Mouse (Mus musculus) midbrain, embryonic 14.5 days (tissue): Measurements from ENCODE around the gene Gm49403. TPM values are rescaled to one million over a fixed set of nuclear protein-coding genes. Genes with fewer than 3 reads are reported as not detected.
A peak's percentile ranks its signal among the peaks of the same experiment; 100 is the strongest.
"Not testable (repeated sequence)": the region's sequence is repeated elsewhere in the genome, so short reads cannot be mapped to it uniquely, and the experiment has no call there.

Experiments used
- ATAC-seq: fragments of 200-750 bp; cut with Nextera tagmentation; 2 replicates; pipeline ENCODE4 v1.8.0; 2017; ENCODE audit warnings: moderate number of reproducible peaks, moderate library complexity; ENCODE audit not compliant: low FRiP score, low TSS enrichment
- DNase-seq: peaks from one replicate; pipeline ENCODE4 v3.0.0-alpha.2; 2015
- H3K27ac ChIP-seq: fragments of 300-500 bp; sonication (generic); replicated peaks from 2 replicates; pipeline ENCODE4 v1.5.1; 2014; ENCODE audit warnings: mild to moderate bottlenecking, low read depth, low read length, moderate library complexity
- H3K27me3 ChIP-seq: fragments of 300-500 bp; sonication (generic); 2 replicates; pipeline ENCODE4 v1.6.1; 2014; ENCODE audit warnings: low read length, control low read depth, mixed read lengths; ENCODE audit not compliant: control insufficient read depth, insufficient read depth
- H3K36me3 ChIP-seq: fragments of 300-500 bp; sonication (generic); 2 replicates; pipeline ENCODE4 v1.6.1; 2014; ENCODE audit warnings: low read length, control low read depth; ENCODE audit not compliant: control insufficient read depth, insufficient read depth
- H3K4me1 ChIP-seq: fragments of 300-500 bp; sonication (generic); 2 replicates; pipeline ENCODE4 v1.6.1; 2014; ENCODE audit warnings: mild to moderate bottlenecking, antibody characterized with exemption, low read length, control low read depth; ENCODE audit not compliant: control insufficient read depth, insufficient read depth
- H3K4me2 ChIP-seq: fragments of 300-500 bp; sonication (generic); 2 replicates; pipeline ENCODE4 v1.6.1; 2014; ENCODE audit warnings: mild to moderate bottlenecking, low read length, moderate library complexity
- H3K4me3 ChIP-seq: fragments of 300-500 bp; sonication (generic); replicated peaks from 2 replicates; pipeline ENCODE4 v1.5.1; 2014; ENCODE audit warnings: low read depth, low read length
- H3K9ac ChIP-seq: fragments of 300-500 bp; sonication (generic); replicated peaks from 2 replicates; pipeline ENCODE4 v1.6.1; 2014; ENCODE audit warnings: mild to moderate bottlenecking, low read length, moderate library complexity
- H3K9me3 ChIP-seq: fragments of 300-500 bp; sonication (generic); 2 replicates; pipeline ENCODE4 v1.6.1; 2016; ENCODE audit warnings: low read length, control low read depth, mixed read lengths; ENCODE audit not compliant: control insufficient read depth
- WGBS: fragments of 180-500 bp; shearing (Covaris S2); extraction: QIAGEN DNeasy Blood & Tissue Kit; methylation state at CpG from one replicate; pipeline ENCODE4 v1.1.7; 2014; 5-methylcytosine and 5-hydroxymethylcytosine counted together
- polyA plus RNA-seq: library from polyadenylated mRNA; unstranded; fragments of >200 nt; fragmentation: Nextera tagmentation; extraction: Ambion mirVana; gene quantifications from 2 replicates; pipeline ENCODE4 v1.2.1, GENCODE M21; 2014

Gene Gm49403
- polyA plus RNA-seq = not detected in 2 replicates

- peaks cover 4% of the 10 kb centered on the region; the same call in 1 of the 2 replicates for H3K36me3 ChIP-seq
- DNase-seq = no peak
- no peak within 1 kb of the TSS for H3K4me2 ChIP-seq
- H3K9ac ChIP-seq = no peak within 1 kb of the TSS
- peaks cover 18% of the 10 kb centered on the region for H3K4me1 ChIP-seq
- no peak for ATAC-seq
- no peaks in the 10 kb centered on the region for H3K27me3 ChIP-seq
- H3K9me3 ChIP-seq = no peaks in the 10 kb centered on the region
- WGBS = 65% methylated on average over 3 of the region's 3 CpGs
- no peak within 1 kb of the TSS for H3K4me3 ChIP-seq
- H3K27ac ChIP-seq = no peak within 1 kb of the TSS
Observed at GRCm38 (mm10) chr19:8883616-8884015, at the start of gene Gm49403, which contains the start of gene Lbhd1. Gm49403 (plus strand) TSS chr19:8883930. Lbhd1 (plus strand) TSS chr19:8883732.

GRCm38 (mm10) chr19:8836327-8836726 lies 47.4 kb upstream of the Gm49403 start:
- Histone ChIP-seq H3K4me2 (peak overlapping the region; percentile 81), H3K27ac (peak overlapping the region; percentile 99)

GRCm38 (mm10) chr19:8837251-8837791 lies 46.4 kb upstream of the Gm49403 start, which contains the start of gene Bscl2:
Bscl2 (plus strand) TSS chr19:8837467.
- Histone ChIP-seq H3K9me3 (no peaks in the 10 kb centered on the region), H3K4me2 (peak within 1 kb of the TSS; percentile 81), H3K4me3 (peak within 1 kb of the TSS; percentile 68), H3K27ac (peak within 1 kb of the TSS; percentile 99), H3K36me3 (peaks cover 43% of the 10 kb centered on the region), H3K4me1 (peaks cover 25% of the 10 kb centered on the region), H3K9ac (peak within 1 kb of the TSS; percentile 86), H3K27me3 (no peaks in the 10 kb centered on the region)
- ATAC-seq = peak; percentile 71
- WGBS = under 1% methylated on average over 38 of the region's 38 CpGs
- peak; percentile 94 for DNase-seq

More at GRCm38 (mm10) chr19:8836327-8836726, 47.4 kb upstream of the Gm49403 start:
- WGBS = 95% methylated on average over 10 of the region's 10 CpGs
- H3K9ac ChIP-seq, H3K9me3 ChIP-seq, DNase-seq, H3K27me3 ChIP-seq, ATAC-seq, H3K4me3 ChIP-seq: not testable (repeated sequence)
- Histone ChIP-seq H3K36me3 (peaks cover 50% of the 10 kb centered on the region), H3K4me1 (peaks cover 25% of the 10 kb centered on the region)

GRCm38 (mm10) chr19:8838041-8838730 lies 45.5 kb upstream of the Gm49403 start:
- peaks cover 25% of the 10 kb centered on the region for H3K4me1 ChIP-seq
- peaks cover 41% of the 10 kb centered on the region for H3K36me3 ChIP-seq
- peak overlapping the region; percentile 81 for H3K4me2 ChIP-seq
- DNase-seq (peak; percentile 65), ATAC-seq (no peak)
- WGBS = 6% methylated on average over 15 of the region's 15 CpGs
- peak overlapping the region; percentile 68 for H3K4me3 ChIP-seq
- H3K27ac ChIP-seq = peak overlapping the region; percentile 99
- H3K9ac ChIP-seq = peak overlapping the region; percentile 86
- no peaks in the 10 kb centered on the region for H3K9me3 ChIP-seq
- H3K27me3 ChIP-seq = no peaks in the 10 kb centered on the region

- peak within 1 kb of the TSS; percentile 99 for H3K27ac ChIP-seq
- H3K4me2 ChIP-seq = peak within 1 kb of the TSS; percentile 81
- DNase-seq = peak; percentile 92
- WGBS = 22% methylated on average over 11 of the region's 11 CpGs
- H3K36me3 ChIP-seq = peaks cover 38% of the 10 kb centered on the region
- H3K4me1 ChIP-seq = peaks cover 25% of the 10 kb centered on the region
- peak; percentile 90 for ATAC-seq
- peak within 1 kb of the TSS; percentile 68 for H3K4me3 ChIP-seq
- peak within 1 kb of the TSS; percentile 86 for H3K9ac ChIP-seq
- no peaks in the 10 kb centered on the region for H3K27me3 ChIP-seq
- no peaks in the 10 kb centered on the region for H3K9me3 ChIP-seq
Observed at GRCm38 (mm10) chr19:8839103-8839907, 44.4 kb upstream of the Gm49403 start, which contains the start of gene Gng3. Gng3 (minus strand) TSS chr19:8839194.

GRCm38 (mm10) chr19:8839908-8840791 lies 43.6 kb upstream of the Gm49403 start:
- Histone ChIP-seq H3K27me3 (no peaks in the 10 kb centered on the region), H3K4me2 (peak overlapping the region; percentile 81), H3K4me1 (peaks cover 25% of the 10 kb centered on the region), H3K9ac (peak overlapping the region; percentile 86), H3K27ac (peak overlapping the region; percentile 99), H3K36me3 (peaks cover 32% of the 10 kb centered on the region), H3K9me3 (no peaks in the 10 kb centered on the region), H3K4me3 (peak overlapping the region; percentile 68)
- DNase-seq = peak; percentile 82
- WGBS = 9% methylated on average over 29 of the region's 29 CpGs
- ATAC-seq = peak; percentile 22; the same call in 1 of the 2 replicates

- WGBS = 92% methylated on average over 7 of the region's 7 CpGs
- no peak for ATAC-seq
Observed at GRCm38 (mm10) chr19:8841012-8841411, 42.7 kb upstream of the Gm49403 start.

GRCm38 (mm10) chr19:8842961-8843360 lies 40.8 kb upstream of the Gm49403 start:
- WGBS = 90% methylated on average over 6 of the region's 6 CpGs
- H3K9ac ChIP-seq = no peak overlapping the region

More at GRCm38 (mm10) chr19:8841012-8841411, 42.7 kb upstream of the Gm49403 start:
- Histone ChIP-seq H3K9ac (peak overlapping the region; percentile 86), H3K27me3 (no peaks in the 10 kb centered on the region), H3K9me3 (no peaks in the 10 kb centered on the region), H3K36me3 (peaks cover 33% of the 10 kb centered on the region), H3K27ac (no peak overlapping the region), H3K4me2 (peak overlapping the region; percentile 81), H3K4me1 (peaks cover 25% of the 10 kb centered on the region), H3K4me3 (peak overlapping the region; percentile 68)
- no peak for DNase-seq

More at GRCm38 (mm10) chr19:8842961-8843360, 40.8 kb upstream of the Gm49403 start:
- H3K9me3 ChIP-seq = no peaks in the 10 kb centered on the region
- no peaks in the 10 kb centered on the region for H3K27me3 ChIP-seq
- H3K36me3 ChIP-seq = peaks cover 50% of the 10 kb centered on the region
- no peak overlapping the region for H3K4me2 ChIP-seq
- no peak for ATAC-seq
- H3K4me3 ChIP-seq = no peak overlapping the region
- no peak overlapping the region for H3K27ac ChIP-seq
- DNase-seq = no peak
- peaks cover 18% of the 10 kb centered on the region for H3K4me1 ChIP-seq
